Mouse (Mus musculus) gastrocnemius, postnatal 36 days (tissue): Measurements from ENCODE around the gene Pms1. TPM values are rescaled to one million over a fixed set of nuclear protein-coding genes. Genes with fewer than 3 reads are reported as not detected.
"Not testable (repeated sequence)": the region's sequence is repeated elsewhere in the genome, so short reads cannot be mapped to it uniquely, and the experiment has no call there.

ENCODE experiments used
- DNase-seq, 2 experiments: peaks; one replicate each; pipeline ENCODE4 v3.0.0; 2022
- intact Hi-C: fragments of 180-260 bp; cut with DNase I; formaldehyde crosslinking; loops from one replicate; pipeline ENCODE4 v1.15.1; 2025
- long read RNA-seq, 2 experiments: library from polyadenylated mRNA; stranded (forward); transcript quantifications; one replicate each; pipeline ENCODE4 v2.0.0; 2021
- total RNA-seq, 2 experiments: library from RNA; stranded (reverse); gene quantifications; 2 replicates each; pipeline ENCODE4 v1.2.3; 2021

Gene Pms1
- 1 to 10 TPM; 3.9 to 4.4 TPM for total RNA-seq
- long read RNA-seq, experiment 1, result 0 reads
- long read RNA-seq, experiment 2, partial matches to known transcripts, result 0 of 1 reads
- long read RNA-seq, experiment 2, other reads (novel, unspliced or antisense), result 1 of 1 reads

GRCm38 (mm10) chr1:53296581-53297383 lies at the start of gene Pms1, which contains the start of the genes Ormdl1 and Gm28778:
Gene Pms1 (minus strand): TSS chr1:53297018.
Gene Ormdl1 (plus strand): TSS chr1:53297095.
Gene Gm28778 (plus strand): TSS chr1:53297111.
- DNase-seq, result peak; percentile 90 to 94
- intact Hi-C loops, result loop anchor here (5.0 kb wide), 1 partner anchor 56 kb away; the partner anchor contains the start of genes Asdurf, Asnsd1 and Gm28551

GRCm38 (mm10) chr1:53341071-53341470 lies 44.3 kb upstream of the Pms1 start:
- intact Hi-C loops, result no loop called here
- DNase-seq, result no peak

GRCm38 (mm10) chr1:53337403-53337802 lies 40.6 kb upstream of the Pms1 start:
- DNase-seq, intact Hi-C loops: not testable (repeated sequence)

- DNase-seq, result no peak
- intact Hi-C loops, result no loop called here
Observed at GRCm38 (mm10) chr1:53335465-53335864, 38.6 kb upstream of the Pms1 start.

- intact Hi-C loops, DNase-seq: not testable (repeated sequence)
Observed at GRCm38 (mm10) chr1:53333527-53333926, 36.7 kb upstream of the Pms1 start.

GRCm38 (mm10) chr1:53324827-53325494 lies 28.1 kb upstream of the Pms1 start:
- DNase-seq, result no peak
- intact Hi-C loops, result no loop called here

GRCm38 (mm10) chr1:53324277-53324676 lies 27.5 kb upstream of the Pms1 start:
- intact Hi-C loops, result no loop called here
- no peak for DNase-seq

GRCm38 (mm10) chr1:53323254-53323653 lies 26.4 kb upstream of the Pms1 start:
- intact Hi-C loops, result no loop called here
- no peak for DNase-seq

- DNase-seq, result no peak
- intact Hi-C loops, result no loop called here
Observed at GRCm38 (mm10) chr1:53321662-53322344, 25.0 kb upstream of the Pms1 start.

- peak; percentile 73 to 76 for DNase-seq
- intact Hi-C loops, result no loop called here
Observed at GRCm38 (mm10) chr1:53312989-53313967, 16.5 kb upstream of the Pms1 start, which contains the start of gene Osgepl1. Gene Osgepl1 (plus strand): TSS chr1:53313624.

GRCm38 (mm10) chr1:53300506-53300905 lies 3.7 kb upstream of the Pms1 start:
- no peak for DNase-seq
- intact Hi-C loops, result no loop called here

GRCm38 (mm10) chr1:53291197-53291596 lies 5.6 kb downstream of the Pms1 start:
- intact Hi-C loops, result no loop called here
- no peak for DNase-seq

- peak in 1 of 2 experiments; percentile 13 for DNase-seq
- intact Hi-C loops, result no loop called here
Observed at GRCm38 (mm10) chr1:53272646-53273045, 24.2 kb downstream of the Pms1 start.

GRCm38 (mm10) chr1:53269901-53270300 lies 26.9 kb downstream of the Pms1 start:
- intact Hi-C loops, result no loop called here

GRCm38 (mm10) chr1:53264958-53265612 lies 31.7 kb downstream of the Pms1 start:
- DNase-seq, intact Hi-C loops: not testable (repeated sequence)

More at GRCm38 (mm10) chr1:53269901-53270300, 26.9 kb downstream of the Pms1 start:
- DNase-seq, result no peak

- DNase-seq, result no peak
- intact Hi-C loops, result no loop called here
Observed at GRCm38 (mm10) chr1:53226063-53226462, 70.8 kb downstream of the Pms1 start.

GRCm38 (mm10) chr1:53225616-53226015 lies 71.2 kb downstream of the Pms1 start:
- no peak for DNase-seq
- intact Hi-C loops, result no loop called here

- intact Hi-C loops, result no loop called here
- DNase-seq, result no peak
Observed at GRCm38 (mm10) chr1:53224775-53225174, 72.0 kb downstream of the Pms1 start.

GRCm38 (mm10) chr1:53210136-53210535 lies 86.7 kb downstream of the Pms1 start:
- DNase-seq, result no peak
- intact Hi-C loops, result no loop called here
